Mouse (Mus musculus): ENCODE results near the gene A730049H05Rik.

Gene A730049H05Rik

GRCm38 (mm10) chr6:92816311-92816751 is at the start of gene A730049H05Rik:
A730049H05Rik (plus strand) TSS chr6:92816478.
- peak; percentile 51 for DNase-seq

GRCm38 (mm10) chr6:92776356-92776755 is 39.9 kb upstream of the A730049H05Rik start:
- DNase-seq, result peak; percentile 75

GRCm38 (mm10) chr6:92779140-92779934 is 36.9 kb upstream of the A730049H05Rik start:
- no peak for DNase-seq

DNA sequence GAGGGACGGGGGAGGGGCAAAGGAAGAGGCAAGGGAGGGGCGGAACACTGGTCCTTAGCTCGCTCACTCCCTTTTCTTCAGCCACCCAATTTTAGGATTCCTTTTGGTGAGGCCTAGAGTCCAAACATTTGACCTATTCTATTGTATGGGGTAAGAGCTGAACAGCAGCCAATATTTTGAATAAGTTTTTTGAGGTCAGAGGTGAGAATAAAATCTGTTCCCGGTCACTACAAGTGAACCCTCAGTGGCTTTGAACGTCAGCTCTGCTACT is 36.4 kb upstream of the A730049H05Rik start:
- DNase-seq, result no peak

- no peak for DNase-seq
These were observed 34.8 kb upstream of the A730049H05Rik start for GRCm38 (mm10) chr6:92781446-92781845.

DNA sequence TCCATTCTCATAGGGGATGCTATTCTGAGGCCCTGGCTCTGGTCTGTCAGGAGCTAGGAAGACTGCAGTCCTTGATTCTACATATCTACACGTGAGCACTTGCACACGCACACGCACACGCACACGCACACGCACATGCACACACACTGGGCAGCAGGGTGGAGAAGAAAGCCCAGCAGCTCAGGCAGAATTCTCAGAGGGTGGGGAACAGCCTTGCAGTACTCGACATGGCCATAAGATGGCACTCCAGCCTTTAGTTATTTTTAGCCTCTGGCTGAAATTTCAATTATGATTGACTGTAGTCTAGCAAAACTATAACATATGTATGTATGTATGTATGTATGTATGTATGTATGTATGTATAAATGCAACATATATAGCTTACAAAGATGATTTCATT is 31.5 kb upstream of the A730049H05Rik start:
- peak; percentile 72 for DNase-seq

GRCm38 (mm10) chr6:92786701-92787375 is 29.4 kb upstream of the A730049H05Rik start:
- peak; percentile 47 for DNase-seq

DNA sequence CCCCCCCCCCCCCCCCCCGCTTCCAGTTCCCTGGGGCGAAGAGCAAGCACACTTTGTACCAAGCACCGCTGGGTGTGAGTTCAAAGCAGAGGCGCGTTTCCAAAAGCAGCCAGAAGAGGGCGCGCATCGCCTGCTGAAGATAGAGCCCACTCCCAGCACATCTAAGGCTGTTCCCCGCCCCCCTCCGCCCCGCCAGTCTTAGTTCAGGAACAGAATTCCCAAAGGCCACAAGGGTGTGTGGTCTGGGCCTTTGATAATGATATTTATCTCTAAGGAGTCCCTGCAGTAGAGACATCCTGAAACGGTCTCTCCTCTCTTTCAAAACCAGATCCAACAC is 28.9 kb upstream of the A730049H05Rik start:
- peak; percentile 90 for DNase-seq

DNA sequence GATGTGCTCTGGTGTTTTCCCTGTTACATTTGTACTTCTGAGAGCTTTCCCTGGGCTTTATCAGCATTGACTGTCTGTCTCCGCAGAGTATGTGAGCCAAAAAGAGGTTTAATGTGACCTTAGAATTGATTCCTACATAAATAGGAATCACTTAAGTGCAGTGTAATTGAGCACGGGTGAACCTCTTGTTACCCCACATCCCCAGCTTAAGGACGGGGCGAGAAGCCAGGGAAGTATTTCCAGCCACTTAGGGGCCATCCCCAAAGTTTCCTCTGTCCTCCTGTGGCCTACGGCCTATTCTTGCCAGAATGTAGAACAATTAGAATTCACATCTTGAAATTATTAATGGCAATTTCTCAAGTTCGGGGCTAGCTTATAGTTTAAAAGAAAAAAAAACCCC is 22.5 kb upstream of the A730049H05Rik start:
- DNase-seq, result no peak

GRCm38 (mm10) chr6:92801462-92801861 is 14.8 kb upstream of the A730049H05Rik start:
- DNase-seq, result no peak

DNA sequence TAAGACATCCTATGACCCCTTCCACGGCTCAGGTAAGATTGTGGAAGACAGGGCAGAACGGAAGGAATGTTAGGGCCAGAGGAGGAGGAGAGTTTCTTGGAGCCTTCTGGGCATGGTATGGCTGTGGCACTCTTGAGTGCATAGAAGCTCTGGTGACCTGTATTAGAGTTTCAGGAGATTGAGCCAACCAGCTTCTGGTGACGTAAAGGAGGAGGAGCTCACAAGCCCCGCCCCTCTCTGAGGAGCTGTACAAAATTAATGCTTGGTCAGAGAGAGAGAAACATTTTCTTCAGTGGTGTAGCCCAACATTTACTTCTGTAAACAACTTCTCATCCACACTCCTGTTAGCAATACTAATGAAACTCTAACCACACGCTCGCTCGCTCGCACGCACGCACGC is 13.9 kb upstream of the A730049H05Rik start:
- no peak for DNase-seq

- DNase-seq, result no peak
These were observed 13.1 kb upstream of the A730049H05Rik start for GRCm38 (mm10) chr6:92803213-92803612.

DNA sequence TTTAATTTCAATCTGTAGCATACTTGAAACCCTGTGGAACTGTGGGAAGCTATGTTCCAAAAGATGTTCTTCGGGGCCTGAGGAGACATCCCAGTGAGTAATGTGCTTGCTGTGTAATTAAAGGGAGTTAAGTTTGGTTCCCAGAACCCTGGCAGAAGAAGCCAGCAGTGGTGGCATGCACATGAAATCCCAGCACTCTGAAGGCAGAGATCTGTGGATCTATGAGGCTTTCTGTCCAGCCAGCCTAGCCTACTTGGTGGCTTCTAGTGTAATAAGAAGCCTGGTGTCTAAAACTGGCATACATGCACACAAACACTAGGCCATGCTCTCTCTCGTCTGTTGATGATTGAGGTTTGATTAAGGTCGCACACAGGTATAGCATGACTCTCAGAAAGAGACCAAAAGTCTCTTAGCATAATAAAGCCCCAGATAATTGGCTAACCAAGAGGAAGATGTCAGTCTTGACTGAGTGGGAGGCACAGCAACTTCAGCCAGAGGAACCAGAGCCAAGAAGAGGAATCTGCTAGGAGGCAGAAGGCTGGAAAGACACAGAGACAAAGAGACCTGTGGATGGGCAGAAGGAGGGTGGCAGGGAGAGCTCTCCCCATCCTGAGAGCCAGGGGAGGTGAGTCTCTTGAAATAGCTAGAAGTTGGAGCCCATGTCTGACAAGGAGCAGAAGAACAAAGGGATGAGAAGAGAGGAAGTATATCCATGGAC is 11.9 kb upstream of the A730049H05Rik start:
- no peak for DNase-seq

DNA sequence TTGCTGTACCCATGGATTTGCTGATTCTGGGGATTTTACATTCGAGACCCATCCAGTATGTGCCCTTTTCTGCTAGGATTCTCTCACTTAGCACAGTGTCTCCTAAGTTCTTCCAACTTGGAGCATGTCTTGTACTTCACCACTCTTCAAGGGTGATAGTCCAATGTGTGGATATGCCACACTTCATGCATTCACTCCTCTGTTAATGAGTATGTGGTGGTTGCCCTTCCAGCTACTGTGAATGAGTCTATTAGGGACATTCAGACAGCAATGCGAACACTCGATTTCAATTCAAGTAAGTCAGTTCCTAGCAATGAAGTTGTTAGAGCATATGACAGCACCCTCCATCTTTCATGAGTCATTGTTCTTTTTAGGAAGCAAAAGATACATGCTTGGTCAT is 6.5 kb upstream of the A730049H05Rik start:
- no peak for DNase-seq

- DNase-seq, result no peak
These were observed 5.7 kb upstream of the A730049H05Rik start for GRCm38 (mm10) chr6:92810628-92811027.

- DNase-seq, result no peak
These were observed 4.7 kb upstream of the A730049H05Rik start for GRCm38 (mm10) chr6:92811566-92811965.

- no peak for DNase-seq
These were observed 3.4 kb upstream of the A730049H05Rik start for GRCm38 (mm10) chr6:92812702-92813370.

DNA sequence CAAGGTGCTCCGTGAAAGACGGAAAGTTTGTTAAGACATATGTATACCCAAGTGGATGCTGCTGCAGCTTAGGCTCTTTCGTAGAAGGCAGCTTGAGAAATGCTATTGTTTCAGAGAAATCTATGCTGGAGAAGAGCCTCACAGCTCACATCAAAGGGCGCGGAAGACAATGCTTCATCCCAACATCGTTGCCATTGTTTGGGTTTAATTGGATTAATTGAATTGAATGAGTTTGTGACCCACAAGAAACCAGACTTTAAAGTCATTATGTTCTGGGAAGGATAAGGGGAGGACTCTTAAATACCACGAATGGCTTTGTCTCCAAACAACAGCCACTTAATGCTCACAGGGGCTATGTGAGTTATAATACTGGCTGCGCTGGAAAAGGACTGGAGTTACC is 1.4 kb downstream of the A730049H05Rik start:
- peak; percentile 88 for DNase-seq

DNA sequence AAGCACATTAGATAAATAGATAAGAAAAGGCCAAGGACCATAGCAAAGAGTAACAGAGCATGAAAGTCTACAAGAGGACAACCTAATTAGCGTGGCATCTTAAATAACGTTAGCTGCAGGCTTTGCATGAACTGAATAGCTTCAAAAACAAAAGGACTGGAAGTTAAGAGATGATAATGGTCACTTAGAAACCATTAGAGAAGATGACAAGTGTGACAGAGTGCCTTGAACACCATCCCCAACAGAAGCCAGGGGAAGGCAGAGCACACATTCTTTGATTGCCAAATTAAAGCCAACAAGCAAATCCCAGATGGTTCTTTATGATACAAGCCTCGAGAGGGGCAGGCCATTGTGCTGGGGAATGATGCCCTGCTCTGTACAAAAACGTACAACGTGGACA is 5.3 kb downstream of the A730049H05Rik start:
- DNase-seq, result peak; percentile 61

- no peak for DNase-seq
These were observed 5.7 kb downstream of the A730049H05Rik start for GRCm38 (mm10) chr6:92822006-92822405.

GRCm38 (mm10) chr6:92823991-92824390 is 7.7 kb downstream of the A730049H05Rik start:
- DNase-seq, result peak; percentile 52

GRCm38 (mm10) chr6:92826561-92826960 is 10.3 kb downstream of the A730049H05Rik start:
- DNase-seq, result no peak

GRCm38 (mm10) chr6:92827360-92827759 is 11.1 kb downstream of the A730049H05Rik start:
- DNase-seq, result no peak
